Mouse (Mus musculus) megakaryocyte, embryonic 14.5 days (primary cell): ENCODE measurements around the gene Prrt4.

Source experiments
- FLI1 ChIP-seq: IDR thresholded peaks from 2 replicates; pipeline ENCODE4 v1.6.1; 2012; ENCODE audit warnings: low read length, inconsistent platforms, mixed read lengths
- GATA1 ChIP-seq: IDR thresholded peaks from 3 replicates; pipeline ENCODE4 v1.6.1; 2012; ENCODE audit warnings: mixed read lengths, low read length, inconsistent platforms, borderline replicate concordance

DNA sequence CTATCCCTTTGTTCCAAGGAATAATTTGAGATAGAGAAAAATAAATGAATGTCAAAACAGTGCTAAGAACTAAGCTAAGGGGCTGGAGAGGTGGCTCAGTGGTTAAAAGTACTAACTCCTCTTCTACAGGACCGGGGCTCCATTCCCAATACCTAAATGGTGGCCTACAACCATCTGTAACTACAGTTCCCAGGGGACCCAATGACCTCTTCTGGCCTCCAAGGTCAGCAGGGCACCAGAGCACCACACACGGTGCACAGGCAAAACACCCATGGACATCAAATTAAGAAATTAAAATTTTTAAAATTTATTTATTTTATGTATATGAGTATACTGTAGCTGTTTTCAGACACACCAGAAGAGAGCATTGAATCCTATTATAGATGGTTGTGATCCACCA lies 18.6 kb downstream of the Prrt4 start:
- TF ChIP-seq GATA1 = no peak
- no peak for TF ChIP-seq FLI1
